Mouse (Mus musculus): ENCODE data around the gene Kif4.

DNA sequence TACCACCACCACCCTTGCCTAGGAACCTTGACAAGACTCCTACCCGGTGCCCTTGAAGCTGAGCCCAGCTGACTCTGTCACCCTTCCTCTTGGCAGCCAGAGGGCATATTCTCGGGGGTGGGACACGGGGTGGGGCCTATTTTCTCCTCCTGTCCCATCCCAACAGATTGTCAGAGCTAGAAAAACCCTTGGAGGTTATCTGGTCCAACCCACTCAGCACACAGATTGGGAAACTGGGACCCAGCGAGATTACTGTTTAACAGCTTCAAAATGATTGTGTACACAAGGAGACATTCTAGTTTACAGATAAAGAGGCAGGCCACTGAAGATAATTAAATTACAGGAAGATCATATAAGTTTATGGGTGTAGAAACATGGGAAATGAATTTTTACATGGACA lies 30.7 kb upstream of the Kif4 start, which contains the start of gene P2ry4:
- TF ChIP-seq CTCF (IDR thresholded peaks at IDR 0.05; ENCODE audit: extremely low read depth, insufficient read length, insufficient replicate concordance, low read depth, low read length) (no peak), POLR2A (IDR thresholded peaks at IDR 0.05; ENCODE audit: low read depth, low read length) (no peak)

All from small intestine, adult 2 months (tissue).